Mouse (Mus musculus) erythroblast, embryonic 14.5 days (primary cell): ENCODE results near the gene Gm17581. TPM values are rescaled to one million over a fixed set of nuclear protein-coding genes. Genes with fewer than 3 reads are reported as not detected.
"Not testable (repeated sequence)": the region's sequence is repeated elsewhere in the genome, so short reads cannot be mapped to it uniquely, and the experiment has no call there.

Source experiments
- H3K27me3 ChIP-seq: 2 replicates; pipeline ENCODE4 v1.6.1; 2012; ENCODE audit warnings: inconsistent platforms; ENCODE audit not compliant: control insufficient read depth
- H3K36me3 ChIP-seq: 2 replicates; pipeline ENCODE4 v1.6.1; 2012; ENCODE audit warnings: mild to moderate bottlenecking, inconsistent platforms; ENCODE audit not compliant: control insufficient read depth
- H3K4me1 ChIP-seq: 2 replicates; pipeline ENCODE4 v1.6.1; 2012; ENCODE audit warnings: inconsistent platforms; ENCODE audit not compliant: control insufficient read depth
- H3K4me3 ChIP-seq: replicated peaks from 2 replicates; pipeline ENCODE3; 2012; ENCODE audit warnings: moderate library complexity, mild to moderate bottlenecking, inconsistent platforms
- H3K9me3 ChIP-seq: 2 replicates; pipeline ENCODE4 v1.6.1; 2012; ENCODE audit warnings: low read length, inconsistent platforms, mixed read lengths; ENCODE audit not compliant: control insufficient read depth
- GATA1 ChIP-seq: IDR thresholded peaks from 2 replicates; pipeline ENCODE4 v1.6.1; 2012; ENCODE audit warnings: low read length, inconsistent platforms, mixed read lengths
- TAL1 ChIP-seq: IDR thresholded peaks from 3 replicates; pipeline ENCODE4 v1.6.1; 2012; ENCODE audit warnings: low read length, inconsistent platforms, mixed read lengths
- polyA plus RNA-seq: library from polyadenylated mRNA; stranded (reverse); fragments of >175 nt; gene quantifications from 2 replicates; pipeline ENCODE4 v1.2.3, GENCODE M21; 2012

The Gm17581 gene
- polyA plus RNA-seq, 1 experiment, result not detected

- Histone ChIP-seq H3K9me3 (no peaks in the 10 kb centered on the region), H3K4me1 (peaks cover 16% of the 10 kb centered on the region), H3K4me3 (no peak overlapping the region), H3K27me3 (no peaks in the 10 kb centered on the region), H3K36me3 (peaks cover 11% of the 10 kb centered on the region)
- TF ChIP-seq TAL1 (no peak), GATA1 (no peak)
Measured at GRCm38 (mm10) chr2:155724526-155724925, 11.1 kb downstream of the Gm17581 start.

- H3K36me3 ChIP-seq, result peaks cover 15% of the 10 kb centered on the region
- peaks cover 11% of the 10 kb centered on the region for H3K4me1 ChIP-seq
- no peak for TF ChIP-seq TAL1
- TF ChIP-seq GATA1, result no peak
- no peaks in the 10 kb centered on the region for H3K9me3 ChIP-seq
- no peak overlapping the region for H3K4me3 ChIP-seq
- H3K27me3 ChIP-seq, result no peaks in the 10 kb centered on the region
Measured at GRCm38 (mm10) chr2:155724036-155724435, 11.6 kb downstream of the Gm17581 start.

DNA sequence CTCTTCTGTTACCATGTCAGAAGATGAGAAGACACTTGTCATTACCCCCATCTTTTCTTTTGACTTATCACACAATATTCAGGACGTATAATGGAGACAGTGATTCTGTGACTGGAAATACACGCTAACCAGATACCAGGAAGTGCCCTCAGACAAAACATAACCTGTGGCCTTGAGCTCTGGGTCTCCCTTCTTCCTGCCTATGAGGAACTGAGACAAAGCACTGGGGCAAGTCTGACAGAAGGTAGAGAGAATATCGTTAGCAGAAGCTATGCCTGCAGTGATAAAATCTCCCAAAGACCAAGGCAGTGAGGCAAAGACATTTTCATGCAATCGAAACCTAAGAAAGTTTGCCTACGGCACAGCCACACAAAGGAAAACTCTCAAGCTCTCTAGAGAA is 15.1 kb downstream of the Gm17581 start:
- no peaks in the 10 kb centered on the region for H3K4me1 ChIP-seq
- no peak overlapping the region for H3K4me3 ChIP-seq
- peaks cover 30% of the 10 kb centered on the region for H3K36me3 ChIP-seq
- no peaks in the 10 kb centered on the region for H3K9me3 ChIP-seq
- TF ChIP-seq GATA1, result no peak
- TF ChIP-seq TAL1, result no peak
- no peaks in the 10 kb centered on the region for H3K27me3 ChIP-seq

DNA sequence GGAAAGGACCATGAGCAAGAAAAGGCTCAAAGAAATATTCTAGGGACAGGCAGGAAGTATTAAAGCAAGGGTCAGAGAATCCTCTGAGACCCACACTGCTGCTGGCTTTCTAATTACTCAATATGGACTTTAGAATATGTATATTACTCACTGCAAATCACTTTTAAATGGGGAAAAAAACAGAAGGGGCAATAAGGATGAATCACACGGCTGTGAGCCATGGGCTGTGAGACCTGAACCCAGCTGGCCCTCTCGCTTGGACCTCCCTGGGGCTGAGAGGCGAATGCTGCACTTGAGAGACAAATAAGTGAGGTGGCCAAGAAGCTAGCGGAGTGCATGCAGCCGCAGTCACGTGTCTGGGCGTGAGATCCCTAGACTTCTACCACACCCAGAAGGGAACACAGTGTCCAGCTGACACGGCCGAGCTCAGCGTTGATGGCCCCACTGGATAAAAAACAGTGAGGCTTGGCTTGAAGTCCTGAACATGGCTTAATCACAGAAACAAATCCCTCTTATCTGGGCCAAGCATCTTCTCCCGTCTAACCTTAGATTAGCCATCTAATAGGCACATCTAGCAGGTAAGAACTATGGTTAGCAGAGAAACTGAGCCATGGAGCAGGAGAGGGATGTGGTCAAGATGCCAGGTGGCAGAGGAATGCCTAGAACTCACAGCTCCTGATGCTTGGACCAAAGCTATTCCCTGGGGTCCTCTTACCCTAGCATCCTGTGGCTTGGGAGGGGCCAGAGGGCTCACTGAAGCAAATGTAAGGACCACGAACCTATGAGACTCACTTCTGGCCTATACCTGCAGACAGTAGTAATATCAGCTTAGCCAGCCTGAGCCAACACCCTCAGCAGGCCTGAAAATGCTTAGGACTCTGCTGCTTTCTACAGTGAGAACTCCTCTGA is 18.3 kb downstream of the Gm17581 start:
- no peak overlapping the region for H3K4me3 ChIP-seq
- H3K4me1 ChIP-seq, result no peaks in the 10 kb centered on the region
- TF ChIP-seq GATA1 (no peak; the same call in 1 of the 2 replicates), TAL1 (no peak)
- no peaks in the 10 kb centered on the region for H3K27me3 ChIP-seq
- H3K36me3 ChIP-seq, result peaks cover 42% of the 10 kb centered on the region
- H3K9me3 ChIP-seq, result no peaks in the 10 kb centered on the region

- Histone ChIP-seq H3K27me3 (no peaks in the 10 kb centered on the region), H3K4me3 (no peak overlapping the region), H3K4me1 (no peaks in the 10 kb centered on the region), H3K36me3 (peaks cover 60% of the 10 kb centered on the region), H3K9me3 (no peaks in the 10 kb centered on the region)
- TF ChIP-seq GATA1 (no peak), TAL1 (no peak)
Measured at GRCm38 (mm10) chr2:155710557-155710956, 25.1 kb downstream of the Gm17581 start.

DNA sequence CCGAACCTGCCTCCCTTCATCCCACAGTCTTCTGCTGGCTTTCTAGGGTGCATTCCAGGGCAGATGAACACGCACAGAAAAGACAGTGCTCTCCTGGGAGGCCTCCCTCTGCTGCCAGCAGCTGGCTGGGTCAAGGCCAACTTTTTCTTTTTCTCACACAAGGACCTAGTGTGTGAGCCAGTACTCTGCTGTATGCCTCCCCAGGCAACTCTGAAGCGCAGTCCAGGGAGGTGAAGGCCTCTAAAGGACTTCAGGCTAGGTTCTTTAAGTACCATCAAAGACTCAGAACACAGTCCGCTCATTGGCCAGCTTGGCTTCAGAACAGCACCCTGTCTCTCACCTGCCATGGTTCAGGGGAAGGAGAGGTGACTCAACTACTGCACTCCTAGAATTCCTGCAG is 28.4 kb downstream of the Gm17581 start:
- no peaks in the 10 kb centered on the region for H3K27me3 ChIP-seq
- H3K36me3 ChIP-seq, result peaks cover 55% of the 10 kb centered on the region
- no peaks in the 10 kb centered on the region for H3K4me1 ChIP-seq
- TF ChIP-seq GATA1 (no peak), TAL1 (no peak)
- no peak overlapping the region for H3K4me3 ChIP-seq
- H3K9me3 ChIP-seq, result no peaks in the 10 kb centered on the region

DNA sequence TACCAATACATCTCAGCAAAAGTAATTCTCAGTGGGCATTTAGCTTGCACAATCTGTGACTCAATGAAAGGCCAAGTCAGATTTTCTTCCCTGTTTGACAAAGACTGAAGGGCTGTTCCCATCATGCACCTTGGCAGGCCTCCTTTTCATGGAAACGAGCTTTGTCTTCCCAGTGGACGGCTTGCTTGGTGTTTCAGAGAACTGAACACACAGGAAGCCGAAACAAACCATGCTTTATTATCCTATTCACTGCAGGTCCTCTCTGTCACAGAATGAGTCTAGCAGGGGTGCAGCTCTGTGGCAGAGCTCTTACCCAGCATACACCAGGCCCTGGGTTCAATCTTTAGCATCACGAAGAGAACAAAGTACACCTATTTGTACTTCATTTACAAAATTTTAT is 32.0 kb downstream of the Gm17581 start:
- H3K27me3 ChIP-seq, result no peaks in the 10 kb centered on the region
- no peaks in the 10 kb centered on the region for H3K9me3 ChIP-seq
- no peak overlapping the region for H3K4me3 ChIP-seq
- H3K36me3 ChIP-seq, result peaks cover 44% of the 10 kb centered on the region
- TF ChIP-seq TAL1 (no peak), GATA1 (no peak)
- H3K4me1 ChIP-seq, result no peaks in the 10 kb centered on the region

DNA sequence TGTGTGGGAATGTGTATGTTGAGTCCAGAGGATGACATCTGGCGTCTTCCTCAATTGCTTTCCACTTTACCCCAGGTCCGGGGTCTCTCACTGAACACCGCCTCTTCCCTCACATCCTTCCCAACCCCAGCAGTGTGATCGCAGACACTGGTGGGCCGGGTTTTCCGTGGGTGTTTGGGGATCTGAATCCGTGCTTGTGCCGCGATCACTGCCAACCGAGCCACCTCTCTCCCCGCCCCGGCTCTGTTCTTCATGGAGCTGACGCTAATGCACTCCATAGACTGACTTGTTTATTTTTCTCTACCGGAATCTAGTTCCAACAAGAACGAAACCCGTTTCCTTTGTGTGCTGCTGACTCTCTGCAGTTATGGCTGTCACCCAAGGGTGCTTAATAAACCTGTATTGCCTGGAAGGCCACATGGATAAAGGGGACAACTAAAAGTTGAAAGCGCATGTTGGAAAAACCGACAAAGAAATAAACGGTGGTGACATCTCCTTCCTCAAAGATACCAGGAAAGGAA is 34.2 kb downstream of the Gm17581 start:
- Histone ChIP-seq H3K4me1 (peaks cover 3% of the 10 kb centered on the region), H3K36me3 (peaks cover 31% of the 10 kb centered on the region)
- TF ChIP-seq GATA1, result no peak
- no peak for TF ChIP-seq TAL1

GRCm38 (mm10) chr2:155698443-155698842 is 37.2 kb downstream of the Gm17581 start:
- H3K4me3 ChIP-seq, result not testable (repeated sequence)
- peaks cover 13% of the 10 kb centered on the region for H3K36me3 ChIP-seq

More for the DNA sequence above, 34.2 kb downstream of the Gm17581 start:
- H3K4me3 ChIP-seq, result no peak overlapping the region
- no peaks in the 10 kb centered on the region for H3K27me3 ChIP-seq
- no peaks in the 10 kb centered on the region for H3K9me3 ChIP-seq

More at GRCm38 (mm10) chr2:155698443-155698842, 37.2 kb downstream of the Gm17581 start:
- H3K4me1 ChIP-seq, H3K9me3 ChIP-seq, H3K27me3 ChIP-seq: not testable (repeated sequence)
